Mouse (Mus musculus) ES-E14 (cell line): Measurements from ENCODE around the gene Unc79.

ENCODE experiments used
- CHD2 ChIP-seq: IDR thresholded peaks from 2 replicates; pipeline ENCODE4 v1.6.1; 2014; ENCODE audit warnings: mild to moderate bottlenecking, low read depth, low read length, inconsistent platforms
- HCFC1 ChIP-seq: IDR thresholded peaks from 2 replicates; pipeline ENCODE4 v1.6.1; 2012; ENCODE audit warnings: low read length, inconsistent platforms, borderline replicate concordance; ENCODE audit not compliant: insufficient read depth
- MAFK ChIP-seq: IDR thresholded peaks from 2 replicates; pipeline ENCODE4 v1.6.1; 2014; ENCODE audit warnings: mild to moderate bottlenecking, low read depth, low read length, inconsistent platforms; ENCODE audit not compliant: insufficient read depth
- ZC3H11A ChIP-seq: IDR thresholded peaks from 2 replicates; pipeline ENCODE4 v1.6.1; 2012; ENCODE audit warnings: low read depth, mild to moderate bottlenecking, inconsistent platforms, low read length, borderline replicate concordance
- ZNF384 ChIP-seq: IDR thresholded peaks from 2 replicates; pipeline ENCODE4 v1.6.1; 2012; ENCODE audit warnings: low read depth, low read length, inconsistent platforms

DNA sequence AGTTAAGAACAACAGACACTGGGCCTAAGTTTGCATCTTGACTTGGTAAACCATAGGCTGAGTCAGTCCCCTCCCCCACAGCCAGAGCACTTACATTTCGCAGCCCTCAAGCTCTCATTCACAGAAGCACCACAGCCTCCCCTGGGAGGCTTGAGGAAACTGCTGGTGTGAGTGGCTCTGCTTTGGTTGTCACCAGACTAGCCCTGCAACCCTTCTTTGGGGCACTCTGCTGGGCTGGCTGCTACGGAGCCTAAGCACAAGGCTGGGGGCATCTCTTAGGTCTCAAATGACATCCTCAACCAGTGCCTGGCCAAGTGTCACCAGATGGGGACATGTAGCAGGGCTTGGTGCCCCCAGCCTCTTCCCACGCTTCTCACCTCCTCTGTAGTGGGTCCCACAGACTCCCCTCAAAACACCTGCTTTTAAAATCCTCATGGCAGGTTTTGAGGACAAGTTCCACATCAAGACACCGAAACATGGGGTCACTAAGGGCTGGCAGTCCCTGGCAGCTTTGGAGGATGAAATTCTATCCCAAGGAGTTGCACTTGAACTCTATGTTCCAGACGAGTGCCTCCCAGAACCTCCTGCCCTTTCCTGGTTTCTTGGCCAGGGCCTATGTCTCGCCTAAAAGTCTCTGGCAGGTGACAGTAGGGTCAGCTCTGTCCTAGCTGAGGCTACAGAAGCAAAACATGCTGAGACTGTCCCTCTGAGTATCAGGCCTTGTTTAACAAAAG, 267.4 kb downstream of the Unc79 start:
- TF ChIP-seq HCFC1: no peak
- no peak for TF ChIP-seq ZC3H11A
- TF ChIP-seq CHD2: no peak
- no peak for TF ChIP-seq ZNF384
- no peak for TF ChIP-seq MAFK
